Mouse (Mus musculus): ENCODE measurements at regions not wholly inside any gene's neighbourhood (a gene's known extent, or its start where the extent isn't known, plus 50 kb on each side); places are given as distances from the start of the nearest gene placed in this dataset.

DNA sequence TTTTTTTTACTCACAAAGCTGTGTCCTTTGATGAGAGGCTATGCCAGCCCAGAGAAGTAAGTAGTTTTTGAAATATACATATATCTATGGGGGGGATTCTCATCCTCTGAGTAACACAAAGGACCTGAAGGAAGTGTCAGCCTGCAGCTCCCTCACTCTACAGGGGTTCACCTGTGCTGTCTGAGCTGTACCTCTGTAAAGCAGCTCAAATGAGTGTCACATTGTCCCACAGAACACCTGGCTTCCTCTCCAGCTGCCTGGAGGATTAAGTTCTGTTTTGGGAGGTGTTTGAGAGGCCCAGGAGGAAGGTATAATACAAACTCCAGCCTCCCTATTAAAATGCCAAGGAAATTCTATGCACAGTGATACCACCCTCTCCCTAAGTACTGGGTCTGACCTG is 83.3 kb upstream of the Tbc1d5 start:
- DNase-seq (ENCODE audit: low spot score in 2 of 2) = no peak

DNA sequence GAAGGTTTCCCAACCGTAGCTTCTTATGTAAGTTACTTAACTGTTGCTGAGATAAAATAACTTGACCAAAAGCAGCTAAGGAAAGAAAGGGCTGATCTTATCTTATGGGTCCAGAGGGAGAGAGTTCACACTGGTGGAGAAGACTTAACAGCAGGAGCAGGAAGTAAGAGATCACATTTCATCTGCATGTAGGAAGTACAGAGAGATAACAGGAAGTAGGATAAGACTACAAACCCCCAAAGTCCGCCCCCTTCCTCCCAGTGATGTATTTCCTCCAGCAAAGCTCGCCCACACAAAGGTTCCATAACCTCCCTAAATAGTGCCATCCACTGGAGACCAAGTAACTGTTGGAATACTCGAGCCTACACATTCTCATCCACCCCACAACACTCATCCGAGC is 79.2 kb upstream of the Tbc1d5 start:
- DNase-seq (ENCODE audit: low spot score in 2 of 2) = no peak

DNA sequence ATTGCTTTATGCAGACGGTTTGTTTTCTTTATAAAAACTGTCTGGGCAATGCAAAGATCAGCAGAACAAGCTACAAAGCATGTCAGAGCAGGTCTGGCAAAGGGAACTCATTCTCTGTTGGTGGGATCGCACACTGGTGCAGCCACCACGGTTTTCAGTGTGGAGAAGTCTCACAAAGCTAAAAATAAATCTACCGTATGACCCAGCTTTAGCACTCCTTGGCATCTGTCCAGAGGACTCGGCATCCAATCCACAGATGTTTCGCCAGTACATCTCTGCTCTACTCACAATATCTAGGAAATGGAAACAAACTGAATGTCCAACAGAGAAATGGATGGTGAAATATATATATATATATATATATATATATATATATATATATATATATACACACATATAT is 69.4 kb upstream of the Tbc1d5 start:
- no peak for DNase-seq (ENCODE audit: low spot score in 2 of 2)

DNA sequence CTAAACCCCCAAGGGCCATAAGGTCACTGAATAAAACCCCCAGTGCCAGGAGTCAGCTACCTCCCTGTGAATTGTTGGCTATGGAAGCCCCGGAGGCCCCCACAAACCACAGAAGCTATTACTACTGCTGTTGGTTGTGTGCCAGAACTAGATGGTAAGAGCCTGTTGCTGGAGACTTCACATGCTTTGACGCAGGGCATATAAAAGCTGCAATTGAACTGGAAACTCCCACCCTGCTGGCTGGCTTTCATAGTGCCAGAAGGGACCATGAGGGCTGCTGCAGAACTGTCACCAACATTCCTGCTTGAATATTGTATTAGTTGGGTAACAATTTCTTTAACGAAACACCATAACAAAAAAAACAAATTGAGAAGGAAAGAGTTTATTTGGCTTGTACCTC is 66.9 kb upstream of the Tbc1d5 start:
- DNase-seq (ENCODE audit: low spot score in 2 of 2) = no peak

DNA sequence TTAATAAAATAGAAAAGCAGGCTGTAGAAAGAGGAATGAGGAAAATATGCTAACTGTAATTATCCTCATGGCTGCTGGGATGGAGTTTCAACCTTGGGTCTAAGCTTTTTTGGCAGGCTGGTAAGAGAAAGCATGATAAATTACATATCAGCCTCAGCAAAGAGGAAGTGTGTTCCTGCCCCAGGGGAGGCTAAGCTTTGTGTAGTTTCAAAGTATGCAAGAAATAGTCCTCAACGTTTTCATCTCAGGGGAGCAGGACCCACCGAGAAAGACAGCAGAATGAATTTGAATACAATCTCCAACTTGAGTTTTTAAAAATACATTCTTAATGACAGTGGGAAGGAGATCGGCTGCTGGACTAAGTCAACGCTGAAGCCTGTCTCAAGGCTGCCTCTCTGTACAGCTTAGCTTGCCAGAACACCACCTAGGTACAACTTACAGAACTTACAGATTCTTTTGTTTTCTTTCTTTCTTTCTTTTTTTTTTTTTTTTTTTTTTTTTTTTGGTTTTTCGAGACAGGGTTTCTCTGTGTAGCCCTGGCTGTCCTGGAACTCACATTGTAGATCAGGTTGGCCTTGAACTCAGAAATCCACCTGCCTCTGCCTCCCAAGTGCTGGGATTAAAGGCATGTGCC is 61.3 kb upstream of the Tbc1d5 start:
- DNase-seq (ENCODE audit: low spot score in 2 of 2) = no peak

DNA sequence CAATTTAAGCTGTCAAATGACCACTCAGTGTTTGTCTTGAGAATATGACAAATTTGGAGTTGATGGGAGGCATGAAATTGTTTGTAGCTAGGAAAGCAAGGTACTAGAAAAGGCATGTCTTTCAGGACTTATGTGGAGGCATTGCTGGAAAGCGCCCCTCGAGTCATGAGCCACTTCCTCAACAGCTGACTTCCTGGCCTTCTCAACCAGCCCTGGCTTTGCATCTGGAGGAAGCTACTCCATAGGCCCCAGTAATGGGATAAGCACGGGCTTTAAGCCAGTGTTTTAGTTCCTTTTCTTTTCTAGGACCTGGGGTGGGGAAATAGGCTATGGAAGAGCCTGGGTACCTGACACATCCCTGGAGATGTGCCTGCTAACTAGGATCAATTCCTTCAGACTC is 60.3 kb upstream of the Tbc1d5 start:
- no peak for DNase-seq (ENCODE audit: low spot score in 2 of 2)

All from right cerebral cortex, postnatal 36 days (tissue).